Mouse (Mus musculus): ENCODE data around the gene Dtd1. TPM values are rescaled to one million over a fixed set of nuclear protein-coding genes. Genes with fewer than 3 reads are reported as not detected.

The Dtd1 gene
- polyA plus RNA-seq, 1 experiment from 2014 or later, result 41.1 TPM

DNA sequence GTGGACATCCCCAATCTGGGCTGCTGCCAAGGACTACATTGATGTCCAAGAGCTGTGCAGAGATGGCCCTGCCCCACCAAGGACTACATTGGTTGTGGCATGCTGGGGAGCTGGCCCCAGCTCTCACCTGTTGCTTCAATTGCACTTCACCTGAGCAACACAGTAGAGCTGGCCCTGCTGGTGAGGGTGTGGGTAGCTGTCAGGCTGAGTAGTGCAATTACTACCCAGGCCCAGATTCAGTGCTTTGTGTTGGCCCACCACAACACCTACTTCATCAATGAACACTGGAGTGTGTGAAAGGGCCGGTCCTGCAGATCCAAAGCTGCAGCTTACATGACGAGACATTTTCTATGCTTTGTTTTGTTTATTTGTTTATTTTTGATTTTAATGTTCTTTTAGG lies 93.1 kb downstream of the Dtd1 start:
- H3K4me2 ChIP-seq (replicated peaks), result no peak overlapping the region
- H3K4me3 ChIP-seq, result no peak overlapping the region
- H3K27ac ChIP-seq, result no peak overlapping the region
- H3K4me1 ChIP-seq, result no peaks in the 10 kb centered on the region
- no peak for ATAC-seq (ENCODE audit: insufficient number of reproducible peaks, insufficient read depth, low FRiP score, low TSS enrichment)
- WGBS, result 91% methylated on average over 2 of the region's 2 CpGs
- H3K9ac ChIP-seq, result no peak overlapping the region
- no peaks in the 10 kb centered on the region for H3K36me3 ChIP-seq
- H3K27me3 ChIP-seq, result no peaks in the 10 kb centered on the region
- H3K9me3 ChIP-seq, result no peaks in the 10 kb centered on the region

- Histone ChIP-seq H3K4me1 (no peaks in the 10 kb centered on the region), H3K4me3 (no peak overlapping the region), H3K27me3 (no peaks in the 10 kb centered on the region), H3K27ac (no peak overlapping the region), H3K4me2 (replicated peaks) (no peak overlapping the region), H3K9me3 (no peaks in the 10 kb centered on the region), H3K36me3 (no peaks in the 10 kb centered on the region), H3K9ac (no peak overlapping the region)
- no peak for ATAC-seq (ENCODE audit: insufficient number of reproducible peaks, insufficient read depth, low FRiP score, low TSS enrichment)
- 87% methylated on average over 2 of the region's 2 CpGs for WGBS
Measured at GRCm38 (mm10) chr2:144694923-144695322, 95.2 kb downstream of the Dtd1 start.

DNA sequence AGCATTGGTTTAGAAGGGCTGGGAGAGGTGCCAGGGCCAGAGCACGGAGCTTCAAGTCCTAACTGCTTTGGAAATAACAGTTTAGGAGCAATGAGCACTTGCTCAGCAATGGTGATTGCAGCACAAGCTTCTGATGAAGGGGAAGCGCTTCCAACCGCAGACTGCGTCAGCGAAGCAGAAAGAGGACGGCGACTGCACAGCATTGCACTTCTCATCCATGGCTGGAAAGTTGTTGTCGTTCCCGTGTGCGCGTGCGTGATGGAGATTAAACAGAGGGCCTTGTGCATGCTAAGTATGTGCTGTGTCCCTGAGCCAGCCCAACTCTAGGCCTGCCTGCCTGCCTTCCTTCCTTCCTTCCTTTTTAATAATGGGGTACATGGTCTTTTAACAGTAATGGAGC lies 98.3 kb downstream of the Dtd1 start:
- H3K4me1 ChIP-seq, result no peaks in the 10 kb centered on the region
- no peaks in the 10 kb centered on the region for H3K27me3 ChIP-seq
- H3K36me3 ChIP-seq, result no peaks in the 10 kb centered on the region
- 92% methylated on average over 12 of the region's 12 CpGs for WGBS
- no peak overlapping the region for H3K4me2 ChIP-seq (replicated peaks)
- H3K27ac ChIP-seq, result no peak overlapping the region
- ATAC-seq (ENCODE audit: insufficient number of reproducible peaks, insufficient read depth, low FRiP score, low TSS enrichment), result no peak
- no peak overlapping the region for H3K9ac ChIP-seq
- no peak overlapping the region for H3K4me3 ChIP-seq
- H3K9me3 ChIP-seq, result no peaks in the 10 kb centered on the region

GRCm38 (mm10) chr2:144700608-144701007 lies 100.9 kb downstream of the Dtd1 start:
- no peaks in the 10 kb centered on the region for H3K27me3 ChIP-seq
- 77% methylated on average over 11 of the region's 11 CpGs for WGBS
- H3K9me3 ChIP-seq, result no peaks in the 10 kb centered on the region
- H3K4me1 ChIP-seq, result no peaks in the 10 kb centered on the region
- ATAC-seq (ENCODE audit: insufficient number of reproducible peaks, insufficient read depth, low FRiP score, low TSS enrichment), result no peak
- H3K4me2 ChIP-seq (replicated peaks), result no peak overlapping the region
- no peak overlapping the region for H3K9ac ChIP-seq
- H3K36me3 ChIP-seq, result no peaks in the 10 kb centered on the region
- H3K27ac ChIP-seq, result no peak overlapping the region
- H3K4me3 ChIP-seq, result no peak overlapping the region

DNA sequence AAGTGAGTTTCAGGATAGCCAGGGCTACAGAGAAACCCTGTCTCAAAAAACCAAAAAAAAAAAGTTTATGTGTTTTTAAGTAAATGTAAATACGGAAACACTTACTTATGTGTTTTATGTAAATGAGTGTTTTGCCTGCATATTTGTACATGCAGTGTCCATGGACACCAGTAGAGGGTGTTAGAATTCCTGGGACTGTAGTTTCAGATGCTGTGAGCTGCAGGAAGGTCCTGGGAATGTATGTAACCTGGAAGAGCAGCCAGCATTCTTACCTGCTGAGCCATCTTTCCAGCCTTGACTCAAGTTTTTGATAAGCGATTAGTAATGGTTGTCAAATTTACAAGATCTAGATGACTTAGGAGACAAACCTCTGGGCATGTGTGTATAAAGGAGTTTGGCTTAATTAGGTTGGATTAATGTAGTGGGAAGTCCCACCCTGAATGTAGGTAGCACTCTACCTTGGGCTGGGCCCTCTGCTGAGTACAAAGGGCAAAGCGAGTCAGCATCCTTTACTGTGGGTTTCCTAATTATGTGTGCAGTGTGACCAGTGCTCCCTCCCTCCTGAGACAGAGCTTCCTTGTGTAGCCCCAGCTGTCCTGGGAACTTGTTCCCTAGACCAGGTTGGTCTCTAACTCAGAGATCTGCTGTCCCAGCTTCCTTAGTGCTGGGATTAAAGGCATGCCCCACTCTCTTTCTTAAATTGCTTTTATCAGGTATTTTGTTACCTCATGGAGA lies 101.9 kb downstream of the Dtd1 start:
- ATAC-seq (ENCODE audit: insufficient number of reproducible peaks, insufficient read depth, low FRiP score, low TSS enrichment), result no peak
- 85% methylated on average over 3 of the region's 3 CpGs for WGBS

GRCm38 (mm10) chr2:144709285-144709684 lies 109.6 kb downstream of the Dtd1 start:
- H3K4me1 ChIP-seq, result peaks cover 15% of the 10 kb centered on the region
- 29% methylated on average over 1 of the region's 1 CpGs for WGBS
- ATAC-seq (ENCODE audit: insufficient number of reproducible peaks, insufficient read depth, low FRiP score, low TSS enrichment), result no peak
- no peak overlapping the region for H3K27ac ChIP-seq
- no peak overlapping the region for H3K4me2 ChIP-seq (replicated peaks)
- no peaks in the 10 kb centered on the region for H3K9me3 ChIP-seq
- H3K36me3 ChIP-seq, result no peaks in the 10 kb centered on the region
- H3K4me3 ChIP-seq, result no peak overlapping the region
- H3K9ac ChIP-seq, result no peak overlapping the region
- no peaks in the 10 kb centered on the region for H3K27me3 ChIP-seq

More for the DNA sequence above, 101.9 kb downstream of the Dtd1 start:
- H3K9me3 ChIP-seq, result no peaks in the 10 kb centered on the region
- no peaks in the 10 kb centered on the region for H3K4me1 ChIP-seq
- no peak overlapping the region for H3K27ac ChIP-seq
- H3K27me3 ChIP-seq, result no peaks in the 10 kb centered on the region
- no peak overlapping the region for H3K9ac ChIP-seq
- H3K4me2 ChIP-seq (replicated peaks), result no peak overlapping the region
- no peaks in the 10 kb centered on the region for H3K36me3 ChIP-seq
- no peak overlapping the region for H3K4me3 ChIP-seq

DNA sequence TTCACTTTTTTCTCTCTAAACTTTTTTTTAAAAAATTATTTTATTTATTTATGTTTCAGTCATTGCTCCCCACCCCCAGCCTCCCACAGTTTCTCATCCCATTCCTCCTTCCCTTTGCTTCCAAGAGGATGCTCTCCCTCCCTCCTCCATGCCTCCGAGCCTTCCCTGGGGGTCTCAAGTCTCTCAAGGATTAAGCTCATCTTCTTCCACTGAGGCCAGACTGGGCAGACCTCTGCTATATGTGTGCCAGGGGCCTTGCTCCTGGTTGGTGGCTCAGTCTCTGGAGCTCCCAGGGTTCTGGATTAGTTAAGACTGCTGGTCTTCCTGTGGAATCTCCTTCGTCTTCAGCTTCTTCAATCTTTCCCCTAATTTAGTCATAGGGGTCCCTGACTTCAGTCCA lies 110.0 kb downstream of the Dtd1 start:
- no peaks in the 10 kb centered on the region for H3K36me3 ChIP-seq
- H3K27me3 ChIP-seq, result no peaks in the 10 kb centered on the region
- no peaks in the 10 kb centered on the region for H3K9me3 ChIP-seq
- no peak for ATAC-seq (ENCODE audit: insufficient number of reproducible peaks, insufficient read depth, low FRiP score, low TSS enrichment)
- no peak overlapping the region for H3K9ac ChIP-seq
- 68% methylated on average over 2 of the region's 2 CpGs for WGBS
- H3K4me2 ChIP-seq (replicated peaks), result no peak overlapping the region
- no peak overlapping the region for H3K27ac ChIP-seq
- no peak overlapping the region for H3K4me3 ChIP-seq
- H3K4me1 ChIP-seq, result peaks cover 15% of the 10 kb centered on the region

GRCm38 (mm10) chr2:144714596-144714995 lies 114.9 kb downstream of the Dtd1 start:
- H3K4me1 ChIP-seq, result peaks cover 9% of the 10 kb centered on the region; the same call in 1 of the 2 replicates
- no peak overlapping the region for H3K4me2 ChIP-seq (replicated peaks)
- H3K27ac ChIP-seq, result no peak overlapping the region
- H3K9ac ChIP-seq, result no peak overlapping the region
- ATAC-seq (ENCODE audit: insufficient number of reproducible peaks, insufficient read depth, low FRiP score, low TSS enrichment), result no peak
- no peak overlapping the region for H3K4me3 ChIP-seq
- 62% methylated on average over 2 of the region's 2 CpGs for WGBS
- no peaks in the 10 kb centered on the region for H3K9me3 ChIP-seq
- H3K36me3 ChIP-seq, result no peaks in the 10 kb centered on the region
- no peaks in the 10 kb centered on the region for H3K27me3 ChIP-seq

DNA sequence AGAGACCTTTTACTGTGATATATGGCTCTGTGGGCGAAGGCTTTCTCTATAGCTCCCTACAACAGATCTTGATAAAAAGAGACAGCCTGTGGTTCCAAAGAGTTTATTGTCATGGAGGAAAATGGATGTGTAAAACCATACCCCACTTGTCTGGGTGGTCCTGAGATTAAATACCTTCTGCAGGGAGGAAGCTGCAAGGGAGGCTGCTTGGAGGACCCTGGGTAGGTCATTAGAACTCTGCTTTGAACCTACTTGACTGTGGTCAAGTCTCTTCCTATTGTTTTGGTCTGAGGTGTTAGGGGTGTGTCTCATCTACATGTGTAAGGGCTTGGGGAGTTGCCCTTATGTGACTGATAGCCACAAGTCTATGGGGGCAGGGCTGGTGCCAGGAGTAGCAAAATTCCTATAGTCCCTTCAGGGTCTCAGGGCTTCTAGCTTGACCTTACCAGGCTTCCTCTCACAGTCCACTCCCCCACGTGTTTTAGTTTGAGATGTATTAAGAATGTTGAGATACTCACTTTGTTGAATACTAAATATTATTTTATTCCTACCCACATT lies 115.6 kb downstream of the Dtd1 start:
- no peak overlapping the region for H3K9ac ChIP-seq
- WGBS, result 80% methylated on average over 2 of the region's 2 CpGs
- H3K4me2 ChIP-seq (replicated peaks), result no peak overlapping the region
- no peaks in the 10 kb centered on the region for H3K36me3 ChIP-seq
- peaks cover 6% of the 10 kb centered on the region; the same call in 1 of the 2 replicates for H3K4me1 ChIP-seq
- no peak for ATAC-seq (ENCODE audit: insufficient number of reproducible peaks, insufficient read depth, low FRiP score, low TSS enrichment)
- no peaks in the 10 kb centered on the region for H3K9me3 ChIP-seq
- no peak overlapping the region for H3K4me3 ChIP-seq
- no peaks in the 10 kb centered on the region for H3K27me3 ChIP-seq
- H3K27ac ChIP-seq, result no peak overlapping the region

- Histone ChIP-seq H3K9me3 (no peaks in the 10 kb centered on the region), H3K27me3 (no peaks in the 10 kb centered on the region), H3K4me3 (no peak overlapping the region), H3K4me1 (peaks cover 6% of the 10 kb centered on the region; the same call in 1 of the 2 replicates), H3K4me2 (replicated peaks) (no peak overlapping the region), H3K27ac (no peak overlapping the region), H3K9ac (no peak overlapping the region), H3K36me3 (no peaks in the 10 kb centered on the region)
- 87% methylated on average over 5 of the region's 5 CpGs for WGBS
- no peak for ATAC-seq (ENCODE audit: insufficient number of reproducible peaks, insufficient read depth, low FRiP score, low TSS enrichment)
Measured at GRCm38 (mm10) chr2:144716248-144716647, 116.6 kb downstream of the Dtd1 start.

DNA sequence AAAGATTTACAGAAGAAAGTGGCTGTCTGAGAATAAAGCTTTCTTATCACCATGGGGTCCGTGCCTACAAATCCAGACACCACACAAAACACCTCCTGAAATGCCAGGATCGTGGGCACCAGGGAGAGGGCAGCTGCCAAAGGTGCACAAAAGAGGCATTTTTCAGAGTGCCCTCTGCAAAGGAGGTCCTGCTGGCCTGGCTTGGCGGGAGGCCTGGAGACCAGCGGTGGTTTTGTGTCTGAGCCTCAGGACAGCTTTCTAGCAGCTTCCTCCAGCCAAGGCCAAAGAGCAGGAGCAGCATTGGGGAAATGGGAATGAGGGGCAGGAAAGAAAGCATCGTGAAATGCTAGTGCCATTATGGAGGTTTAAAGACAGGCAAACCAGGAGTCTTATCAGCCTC lies 118.6 kb downstream of the Dtd1 start:
- no peak overlapping the region for H3K9ac ChIP-seq
- no peak overlapping the region for H3K4me3 ChIP-seq
- no peak for ATAC-seq (ENCODE audit: insufficient number of reproducible peaks, insufficient read depth, low FRiP score, low TSS enrichment)
- no peak overlapping the region for H3K27ac ChIP-seq
- no peaks in the 10 kb centered on the region for H3K9me3 ChIP-seq
- H3K27me3 ChIP-seq, result no peaks in the 10 kb centered on the region
- no peak overlapping the region for H3K4me2 ChIP-seq (replicated peaks)
- peaks cover 6% of the 10 kb centered on the region; the same call in 1 of the 2 replicates for H3K4me1 ChIP-seq
- WGBS, result 63% methylated on average over 5 of the region's 5 CpGs
- no peaks in the 10 kb centered on the region for H3K36me3 ChIP-seq

GRCm38 (mm10) chr2:144719294-144719693 lies 119.6 kb downstream of the Dtd1 start:
- H3K4me2 ChIP-seq (replicated peaks), result no peak overlapping the region
- H3K9me3 ChIP-seq, result no peaks in the 10 kb centered on the region
- no peaks in the 10 kb centered on the region for H3K36me3 ChIP-seq
- H3K27ac ChIP-seq, result no peak overlapping the region
- no peak overlapping the region for H3K9ac ChIP-seq
- 73% methylated on average over 5 of the region's 5 CpGs for WGBS
- H3K27me3 ChIP-seq, result no peaks in the 10 kb centered on the region
- ATAC-seq (ENCODE audit: insufficient number of reproducible peaks, insufficient read depth, low FRiP score, low TSS enrichment), result no peak
- H3K4me3 ChIP-seq, result no peak overlapping the region
- H3K4me1 ChIP-seq, result peaks cover 6% of the 10 kb centered on the region; the same call in 1 of the 2 replicates

Data from embryonic facial prominence, embryonic 12.5 days (tissue).